Mouse (Mus musculus) kidney, adult 2 months (tissue): ENCODE data around the gene Efemp2.

Experiments used
- CTCF ChIP-seq: fragments of 200-500 bp; conservative IDR thresholded peaks from 2 replicates; pipeline ENCODE4 v1.5.1; 2011; ENCODE audit warnings: low read depth, mild to moderate bottlenecking, control low read depth, low read length, moderate library complexity, mixed read lengths; ENCODE audit not compliant: insufficient read depth, insufficient read length
- POLR2A ChIP-seq: fragments of 200-500 bp; IDR thresholded peaks from one replicate; pipeline ENCODE4 v1.6.1; 2011; ENCODE audit warnings: low read depth, low read length, control low read depth

DNA sequence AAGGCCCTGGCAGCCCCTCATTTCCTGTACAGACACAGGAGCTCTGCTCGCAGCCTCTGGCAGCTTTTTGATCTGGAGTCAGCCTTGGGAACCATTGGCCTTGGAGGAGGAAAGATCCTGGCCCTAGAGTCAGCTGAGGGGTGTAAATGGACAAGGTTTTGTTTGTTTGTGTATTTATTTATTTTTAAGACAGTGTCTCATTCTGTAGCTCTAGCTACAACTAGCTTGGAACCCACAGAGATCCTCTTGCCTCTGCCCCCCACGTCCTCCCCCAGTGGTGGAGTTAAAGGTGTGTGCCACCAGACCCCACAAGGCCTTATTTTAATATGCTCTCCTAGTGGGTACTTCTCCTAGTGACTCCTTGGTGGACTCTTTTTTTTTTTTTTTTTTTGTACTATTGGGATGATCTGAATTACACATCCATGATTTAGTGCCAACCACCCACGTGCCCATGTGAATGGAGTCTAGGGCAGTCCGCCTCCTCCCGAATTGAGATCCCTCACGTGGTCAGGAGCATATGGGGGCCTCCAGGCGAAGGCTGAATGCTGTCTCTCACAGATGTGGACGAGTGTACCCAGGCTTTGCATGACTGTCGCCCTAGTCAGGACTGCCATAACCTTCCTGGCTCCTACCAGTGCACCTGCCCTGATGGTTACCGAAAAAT is 3.4 kb downstream of the Efemp2 start:
- TF ChIP-seq POLR2A, result no peak
- TF ChIP-seq CTCF, result no peak
